Mouse (Mus musculus): Measurements from ENCODE around the gene Lmntd1.

The Lmntd1 gene

GRCm38 (mm10) chr6:145557059-145557992 lies 56.8 kb downstream of the Lmntd1 start:
- in situ Hi-C loops (cut with MboI, MseI) = no loop called here

- in situ Hi-C loops (cut with MboI, MseI) = no loop called here
Observed at GRCm38 (mm10) chr6:145553226-145553625, 60.9 kb downstream of the Lmntd1 start.

GRCm38 (mm10) chr6:145552817-145553216 lies 61.3 kb downstream of the Lmntd1 start:
- in situ Hi-C loops (cut with MboI, MseI) = no loop called here

DNA sequence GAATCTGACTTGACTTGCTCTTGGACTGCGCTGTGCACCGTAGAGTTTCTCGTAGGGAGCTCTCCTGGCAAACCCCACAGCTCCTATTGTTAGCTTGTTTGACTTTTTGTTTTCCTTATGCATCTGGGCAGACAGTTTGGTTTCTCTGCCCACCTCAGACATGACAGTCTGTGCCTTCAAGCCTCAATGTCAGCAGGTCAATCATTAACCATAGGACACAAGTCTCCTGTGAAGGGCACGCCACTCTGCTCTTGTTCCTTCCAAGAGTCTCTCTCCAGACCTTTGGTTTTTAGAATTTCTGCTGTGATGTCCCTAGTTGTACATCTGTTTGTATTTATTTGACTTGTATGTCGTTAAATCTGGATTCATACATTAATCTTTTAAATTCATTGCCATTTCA lies 63.1 kb downstream of the Lmntd1 start:
- in situ Hi-C loops (cut with MboI, MseI) = no loop called here

DNA sequence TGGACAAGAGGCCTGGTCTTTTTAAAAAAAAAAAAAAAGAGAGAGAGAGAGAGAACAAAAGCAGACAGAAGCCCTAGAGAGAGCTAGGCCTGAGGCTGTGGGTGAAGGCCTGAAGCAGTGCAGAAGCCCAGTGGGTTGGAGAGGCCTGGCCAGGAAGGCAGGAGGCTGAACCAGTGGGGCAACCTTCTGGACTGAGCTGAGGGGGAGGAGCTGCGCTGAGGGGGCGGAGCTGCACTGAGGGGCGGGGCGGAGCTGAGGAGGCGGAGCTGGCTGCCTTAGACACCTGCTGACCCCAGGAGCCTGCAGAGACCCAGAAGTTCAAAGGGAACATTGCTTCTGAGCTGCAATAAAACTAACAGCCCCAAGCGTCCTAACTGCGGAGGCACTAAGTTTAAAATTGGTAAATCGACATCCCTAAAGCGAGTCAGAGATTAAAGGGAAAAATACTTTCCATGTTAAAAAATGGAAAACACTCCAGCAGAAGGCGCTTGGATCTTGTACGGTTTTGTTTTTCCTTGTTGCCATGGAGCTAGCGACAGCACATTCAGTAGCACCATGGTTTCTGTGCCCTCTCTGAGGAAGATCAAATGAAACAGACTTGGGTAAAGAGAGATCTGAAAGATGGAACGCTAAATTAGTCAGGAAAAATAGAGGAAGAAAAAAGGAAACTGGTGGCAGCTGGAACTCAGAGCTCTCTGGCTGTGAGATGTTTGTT lies 68.0 kb downstream of the Lmntd1 start:
- in situ Hi-C loops (cut with MboI, MseI) = no loop called here

GRCm38 (mm10) chr6:145544838-145545237 lies 69.3 kb downstream of the Lmntd1 start:
- in situ Hi-C loops (cut with MboI, MseI) = no loop called here

- in situ Hi-C loops (cut with MboI, MseI) = no loop called here
Observed at GRCm38 (mm10) chr6:145544304-145544703, 69.8 kb downstream of the Lmntd1 start.

GRCm38 (mm10) chr6:145539568-145539859 lies 74.6 kb downstream of the Lmntd1 start:
- in situ Hi-C loops (cut with MboI, MseI) = no loop called here

DNA sequence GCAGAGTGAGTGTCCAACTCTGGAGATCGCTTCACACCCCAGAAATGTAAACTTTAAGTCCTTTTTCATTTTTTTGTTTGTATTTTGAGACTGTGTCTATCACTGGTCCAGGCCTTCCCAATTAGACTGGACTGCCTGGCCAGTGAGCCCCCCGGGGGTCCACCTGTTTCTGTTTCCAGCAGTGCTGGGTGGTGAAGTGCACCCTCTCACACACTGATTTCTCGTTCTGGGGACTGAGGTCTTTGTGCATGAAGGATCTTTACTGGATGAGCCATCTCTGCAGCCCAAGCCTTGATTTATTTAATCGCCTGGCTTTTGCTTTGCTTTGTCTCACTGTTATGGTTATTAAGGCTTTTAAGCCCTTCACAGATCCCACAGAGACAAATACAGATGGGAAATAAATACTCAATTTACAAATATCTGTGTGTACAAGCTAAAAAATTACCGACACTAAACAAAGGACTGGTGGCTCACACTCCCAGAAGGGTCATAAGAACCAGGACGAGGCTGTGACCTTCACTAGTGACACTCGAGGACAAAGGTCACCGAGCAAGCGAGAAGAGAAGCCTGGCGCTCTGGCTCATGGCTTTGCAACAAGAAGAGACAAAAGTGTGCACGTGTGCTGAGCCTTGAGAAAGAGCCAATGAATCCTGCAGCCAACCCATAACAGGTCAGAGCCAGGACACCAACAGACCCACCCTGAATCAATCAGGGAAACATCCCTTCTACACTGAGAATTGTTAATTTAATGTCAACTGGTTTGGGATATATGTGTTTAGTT lies 75.1 kb downstream of the Lmntd1 start:
- in situ Hi-C loops (cut with MboI, MseI) = no loop called here

DNA sequence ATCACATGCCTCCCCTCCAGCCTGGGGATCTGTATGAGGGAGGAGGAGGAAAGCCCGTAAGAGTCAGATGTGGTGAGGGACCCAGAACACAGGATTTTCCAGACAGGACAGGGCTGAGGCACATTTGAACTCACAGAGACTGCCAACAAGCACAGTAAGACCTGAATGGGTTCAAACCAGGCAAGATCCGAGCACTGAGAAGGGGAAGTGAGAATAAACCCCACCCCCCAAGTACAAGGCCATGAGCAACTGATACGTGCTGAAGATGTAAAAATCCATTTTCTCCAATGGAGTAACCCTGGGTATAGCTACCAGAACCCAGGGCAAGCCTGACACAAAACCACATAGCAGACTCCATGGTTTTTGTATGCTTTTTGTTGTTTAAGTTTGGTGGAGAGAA lies 83.7 kb downstream of the Lmntd1 start:
- in situ Hi-C loops (cut with MboI, MseI) = loop anchor here (5.0 kb wide), 1 partner anchor 57 kb away; no protein-coding TSS in a partner anchor

DNA sequence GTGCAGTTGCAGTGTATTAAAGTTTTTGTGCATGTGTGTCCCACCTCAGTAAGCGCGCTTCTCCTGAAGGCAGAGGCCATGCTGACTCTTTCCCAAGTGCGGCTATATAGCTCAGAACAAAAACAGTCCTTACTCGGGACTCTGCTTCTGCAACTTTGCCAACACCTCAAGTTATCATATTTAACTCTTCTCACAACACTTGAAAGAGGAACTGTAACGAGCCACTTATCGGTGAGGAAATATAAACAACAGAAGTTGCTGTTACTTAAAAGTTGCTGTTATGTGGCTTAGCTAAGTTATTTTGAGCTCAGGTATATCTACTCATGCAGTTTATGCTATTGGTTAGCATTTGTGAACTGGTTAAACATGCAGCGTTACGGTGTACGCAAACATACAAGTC lies 90.8 kb downstream of the Lmntd1 start:
- in situ Hi-C loops (cut with MboI, MseI) = no loop called here

- in situ Hi-C loops (cut with MboI, MseI) = no loop called here
Observed at GRCm38 (mm10) chr6:145522617-145523016, 91.5 kb downstream of the Lmntd1 start.

GRCm38 (mm10) chr6:145517002-145517401 lies 97.1 kb downstream of the Lmntd1 start:
- in situ Hi-C loops (cut with MboI, MseI) = no loop called here

GRCm38 (mm10) chr6:145515859-145516581 lies 98.1 kb downstream of the Lmntd1 start:
- in situ Hi-C loops (cut with MboI, MseI) = no loop called here

DNA sequence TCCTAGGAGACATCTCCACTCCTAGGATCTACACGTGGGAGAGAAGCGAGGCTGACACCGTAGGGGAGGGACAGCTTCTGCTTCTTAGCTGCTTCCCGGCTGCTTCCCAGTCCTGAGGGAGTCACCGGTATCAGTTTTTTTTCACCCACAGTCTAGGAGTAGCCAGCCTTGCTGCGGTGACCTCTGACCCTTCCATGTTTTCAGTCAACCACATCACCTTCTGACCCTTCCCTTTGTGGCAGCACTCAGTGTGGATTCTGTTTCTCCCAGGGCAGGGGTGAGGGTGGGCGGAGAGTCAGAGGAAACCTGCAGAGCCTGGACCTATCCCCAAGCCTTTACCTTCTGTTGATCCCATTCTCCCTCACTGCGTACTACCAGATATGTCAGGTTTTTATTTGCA lies 102.9 kb downstream of the Lmntd1 start:
- in situ Hi-C loops (cut with MboI, MseI) = no loop called here

DNA sequence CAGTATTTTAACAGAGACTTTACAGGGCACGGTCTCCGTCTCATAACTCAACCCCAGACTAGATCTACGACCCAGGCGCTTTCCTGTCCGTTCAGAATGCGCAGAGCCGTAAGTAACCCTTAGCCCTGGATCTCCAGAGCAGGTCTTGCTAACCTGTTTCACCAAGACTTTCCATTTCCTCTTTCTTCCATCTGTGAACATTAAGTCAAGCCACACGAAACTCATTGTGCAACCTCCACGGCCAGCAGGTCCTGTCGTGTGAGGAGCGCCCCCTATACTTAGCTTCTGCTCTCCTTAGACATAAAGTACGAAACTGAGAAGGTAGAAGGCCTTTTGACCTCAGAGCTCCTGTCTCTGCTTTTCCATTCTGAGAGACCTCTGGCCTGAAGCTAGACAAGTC lies 105.3 kb downstream of the Lmntd1 start:
- in situ Hi-C loops (cut with MboI, MseI) = no loop called here

DNA sequence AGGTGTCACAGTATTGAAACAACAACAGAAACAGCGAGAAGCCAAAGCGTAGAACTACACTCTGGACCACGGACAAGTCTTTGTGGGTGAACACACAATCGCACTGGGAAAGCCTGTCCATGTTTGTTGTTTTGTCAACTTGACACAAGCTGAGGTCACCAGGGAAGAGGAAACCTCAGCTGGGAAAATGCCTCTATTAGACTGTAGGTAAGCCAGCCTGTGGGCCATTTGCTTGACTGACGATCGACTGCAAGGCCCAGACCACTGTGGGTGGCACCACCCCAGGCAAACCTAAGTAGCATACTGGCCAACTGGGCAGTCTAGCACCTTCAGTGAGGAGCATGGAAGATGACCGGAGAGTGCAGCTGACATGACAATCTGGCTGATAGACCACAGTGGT lies 112.4 kb downstream of the Lmntd1 start:
- in situ Hi-C loops (cut with MboI, MseI) = no loop called here

GRCm38 (mm10) chr6:145499574-145500546 lies 114.3 kb downstream of the Lmntd1 start:
- in situ Hi-C loops (cut with MboI, MseI) = no loop called here

- in situ Hi-C loops (cut with MboI, MseI) = no loop called here
Observed at GRCm38 (mm10) chr6:145495731-145496130, 118.4 kb downstream of the Lmntd1 start.

GRCm38 (mm10) chr6:145488251-145488650 lies 125.9 kb downstream of the Lmntd1 start:
- in situ Hi-C loops (cut with MboI, MseI) = no loop called here
